Mouse (Mus musculus): ENCODE results near the gene Cenpo. TPM values are rescaled to one million over a fixed set of nuclear protein-coding genes. Genes with fewer than 3 reads are reported as not detected.
"Not testable (repeated sequence)": the region's sequence is repeated elsewhere in the genome, so short reads cannot be mapped to it uniquely, and the experiment has no call there.

The Cenpo gene
- polyA plus RNA-seq (2017; shearing (Covaris generic)) = 10 to 100 TPM; 22.5 to 36.8 TPM

- ATAC-seq = peak; percentile 95
These were observed at the start of gene Cenpo, which contains the start of gene Ptrhd1 for GRCm38 (mm10) chr12:4233572-4234508. Cenpo (minus strand) TSS chr12:4234294. Ptrhd1 (plus strand) TSS chr12:4234027.

DNA sequence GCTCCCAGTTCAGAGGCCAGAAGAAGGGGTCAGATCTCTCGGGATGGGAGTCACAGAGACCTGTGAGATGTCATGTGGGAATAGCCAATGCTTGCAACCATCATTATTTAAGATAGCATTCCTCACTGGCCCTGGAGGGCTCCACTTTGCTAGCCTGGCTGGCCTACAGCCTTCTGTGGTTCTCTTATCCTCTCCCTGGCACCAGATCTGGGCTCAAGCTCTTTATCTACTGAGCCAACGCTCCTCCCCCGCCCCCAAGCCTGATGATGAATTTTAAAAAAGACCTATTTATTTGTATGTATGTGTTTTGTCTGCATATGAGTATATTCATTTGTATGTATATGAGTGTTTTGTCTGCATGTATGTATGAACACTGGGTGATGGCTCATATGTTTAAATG, 45.8 kb upstream of the Cenpo start:
- no peak for ATAC-seq

GRCm38 (mm10) chr12:4278978-4279755, 45.1 kb upstream of the Cenpo start:
- peak; percentile 61 for ATAC-seq

GRCm38 (mm10) chr12:4271078-4271477, 37.0 kb upstream of the Cenpo start:
- ATAC-seq = no peak

GRCm38 (mm10) chr12:4267765-4268164, 33.7 kb upstream of the Cenpo start:
- no peak for ATAC-seq

DNA sequence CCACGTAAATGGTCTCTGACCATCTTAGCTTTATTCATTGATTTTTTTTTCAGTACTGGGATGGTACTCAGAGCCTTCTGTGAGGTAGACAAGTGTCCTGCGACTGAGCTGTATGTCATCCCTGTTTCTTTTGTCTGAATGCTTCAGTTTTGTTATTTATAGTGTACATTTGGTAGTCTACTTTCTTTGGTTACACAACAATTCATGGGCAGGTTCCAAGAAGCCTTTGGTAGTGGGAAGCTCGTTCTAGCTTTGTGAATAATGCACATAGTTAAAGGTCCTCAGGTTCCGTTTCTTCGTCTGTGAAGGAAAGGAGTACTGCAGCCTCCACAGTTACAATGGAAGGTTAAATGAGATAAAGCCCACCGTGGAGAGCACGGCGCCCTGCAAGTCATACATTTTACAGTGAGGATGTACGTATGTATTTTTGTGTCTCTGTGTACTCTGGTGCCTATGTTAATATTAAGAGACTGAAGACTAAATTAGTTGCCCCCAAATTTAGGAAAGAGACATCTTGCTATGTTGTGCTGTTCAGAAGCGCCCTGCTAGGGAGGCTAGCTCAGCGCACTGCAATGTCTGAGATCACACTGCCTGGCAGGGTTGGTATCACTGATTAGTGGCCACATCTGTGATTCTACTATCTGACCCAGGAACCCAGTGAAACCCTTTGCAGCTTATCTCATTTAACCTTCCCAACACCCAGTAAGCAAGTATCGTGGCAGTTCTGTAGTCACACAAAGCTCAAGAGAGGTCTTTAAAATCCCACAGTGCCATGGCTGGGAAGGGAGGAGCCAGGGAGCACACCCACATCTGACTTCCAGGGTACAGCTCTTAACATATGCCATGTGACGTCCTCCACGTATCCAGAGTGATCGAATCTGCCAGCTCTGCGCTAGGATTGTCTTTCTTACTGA, 18.9 kb upstream of the Cenpo start:
- ATAC-seq = no peak

- no peak for ATAC-seq
These were observed 15.7 kb upstream of the Cenpo start for GRCm38 (mm10) chr12:4249786-4250185.

DNA sequence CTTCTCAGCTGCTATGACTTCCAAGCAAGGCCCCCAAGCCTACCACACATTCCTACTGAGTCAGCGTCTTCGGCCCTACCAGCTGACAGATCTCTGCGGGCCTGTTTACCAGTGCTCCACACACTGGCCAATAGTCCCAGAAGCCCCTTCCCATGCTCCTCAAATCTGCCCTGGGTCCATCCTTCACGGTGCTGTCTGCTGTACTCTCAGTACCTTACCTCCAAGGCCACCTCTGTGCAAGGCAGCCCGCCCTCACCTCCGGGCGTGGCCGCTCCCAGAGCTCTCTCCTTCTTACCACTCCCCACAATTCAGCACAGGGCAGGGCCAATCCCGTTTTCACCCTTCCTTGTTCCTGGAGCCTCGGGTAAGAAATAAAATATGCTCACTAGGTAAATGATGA, 11.6 kb upstream of the Cenpo start:
- ATAC-seq = no peak

- ATAC-seq = no peak
These were observed 9.7 kb upstream of the Cenpo start for GRCm38 (mm10) chr12:4243805-4244204.

DNA sequence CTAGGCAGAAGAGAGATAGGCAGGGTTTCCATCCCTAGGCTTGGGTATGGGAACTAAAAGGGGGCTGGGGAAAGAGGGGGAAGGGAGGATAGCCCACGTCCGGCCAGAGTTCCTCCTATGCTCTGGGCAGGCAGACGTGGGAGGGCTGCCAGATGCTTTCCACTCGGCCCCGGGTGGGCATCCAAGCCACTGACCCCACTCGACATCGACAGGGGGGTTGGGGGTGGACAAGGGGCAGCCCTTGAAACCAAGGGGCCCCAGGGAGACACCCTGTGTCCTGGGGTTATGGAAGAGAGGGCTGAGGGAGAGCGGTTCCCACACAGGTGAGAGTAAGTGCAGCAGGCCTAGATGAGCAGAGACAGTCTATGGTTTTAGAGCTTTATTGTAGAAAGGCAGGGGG, 6.2 kb upstream of the Cenpo start:
- ATAC-seq = not testable (repeated sequence)

- no peak for ATAC-seq
These were observed 3.4 kb upstream of the Cenpo start for GRCm38 (mm10) chr12:4237481-4237880.

DNA sequence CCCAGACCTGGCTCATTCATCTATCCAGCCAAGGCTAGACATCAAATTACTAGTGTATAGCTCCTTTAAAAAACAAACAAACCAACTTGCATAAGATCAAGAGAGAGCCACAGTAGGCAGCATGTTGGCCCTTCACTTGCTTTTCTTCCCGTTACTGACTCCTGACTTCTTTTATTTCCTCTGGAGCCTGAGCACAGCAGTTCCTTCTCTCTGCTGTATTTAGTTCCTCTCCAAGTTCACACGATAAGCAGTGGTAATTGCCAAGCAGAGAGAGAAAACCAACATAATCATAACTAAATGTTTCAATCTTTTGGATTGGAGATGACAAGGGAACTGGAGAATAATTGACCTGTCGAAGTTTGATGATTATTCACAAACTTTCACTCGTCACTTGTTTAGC, 1.3 kb downstream of the Cenpo start:
- no peak for ATAC-seq

DNA sequence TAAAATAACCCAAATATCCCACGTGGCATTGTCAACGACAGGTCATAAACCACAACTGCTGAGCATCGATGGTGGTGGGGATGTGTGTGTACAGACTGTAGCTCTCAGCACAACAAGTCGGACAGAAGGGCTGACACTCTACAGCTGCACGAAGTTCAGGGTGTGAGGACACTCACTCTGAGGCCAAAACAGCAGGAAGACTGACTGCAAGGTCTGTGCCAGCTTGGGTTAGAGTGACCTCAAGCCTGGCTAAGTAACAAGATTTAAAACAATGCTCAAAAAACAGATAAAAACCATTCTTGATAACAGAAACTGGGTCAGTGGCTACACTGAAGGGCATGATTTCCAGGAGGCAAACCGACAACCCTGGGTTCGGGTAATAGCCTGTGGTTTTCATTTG, 3.9 kb downstream of the Cenpo start:
- no peak for ATAC-seq

DNA sequence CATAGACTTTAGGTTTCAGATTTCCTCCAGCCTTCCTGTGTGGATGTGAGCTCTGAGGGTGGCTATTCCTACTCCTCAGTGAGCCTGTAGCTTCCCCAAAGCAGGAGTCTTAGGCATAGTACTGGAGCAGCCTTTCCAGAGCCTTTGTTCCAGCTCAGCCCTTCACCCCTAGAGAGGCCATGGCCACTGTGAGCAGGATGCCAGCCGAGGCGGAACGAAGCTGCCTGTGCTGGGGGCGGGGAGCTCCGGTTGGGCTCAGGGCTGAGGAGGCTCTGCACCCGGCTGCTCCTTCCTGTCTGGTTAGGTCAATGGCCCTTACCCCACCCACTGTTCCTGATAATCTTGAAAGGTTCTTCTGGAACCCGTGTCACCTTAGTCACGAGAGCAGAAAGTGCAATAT, 21.2 kb downstream of the Cenpo start:
- no peak for ATAC-seq

- ATAC-seq = no peak
These were observed 22.9 kb downstream of the Cenpo start for GRCm38 (mm10) chr12:4211174-4211573.

DNA sequence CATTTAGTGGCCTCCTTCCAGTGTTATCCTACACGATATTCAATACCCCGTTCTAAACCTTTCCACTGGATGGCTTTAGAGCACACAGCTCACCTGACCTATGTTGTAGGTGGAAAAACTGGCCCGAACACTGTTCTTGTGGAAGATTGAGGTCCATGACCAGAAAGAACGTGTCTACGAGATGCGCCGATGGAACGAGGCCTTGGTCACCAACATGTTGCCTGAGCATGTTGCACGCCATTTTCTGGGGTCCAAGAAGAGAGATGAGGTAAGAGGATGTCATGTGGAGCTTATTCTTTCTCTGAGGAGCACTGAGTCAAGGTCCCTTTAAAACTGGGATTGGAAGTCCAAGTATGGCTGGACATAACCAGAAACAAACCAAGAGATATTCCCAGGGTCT, 24.9 kb downstream of the Cenpo start:
- no peak for ATAC-seq

- peak; percentile 89 for ATAC-seq
These were observed 25.5 kb downstream of the Cenpo start for GRCm38 (mm10) chr12:4208405-4209133.

DNA sequence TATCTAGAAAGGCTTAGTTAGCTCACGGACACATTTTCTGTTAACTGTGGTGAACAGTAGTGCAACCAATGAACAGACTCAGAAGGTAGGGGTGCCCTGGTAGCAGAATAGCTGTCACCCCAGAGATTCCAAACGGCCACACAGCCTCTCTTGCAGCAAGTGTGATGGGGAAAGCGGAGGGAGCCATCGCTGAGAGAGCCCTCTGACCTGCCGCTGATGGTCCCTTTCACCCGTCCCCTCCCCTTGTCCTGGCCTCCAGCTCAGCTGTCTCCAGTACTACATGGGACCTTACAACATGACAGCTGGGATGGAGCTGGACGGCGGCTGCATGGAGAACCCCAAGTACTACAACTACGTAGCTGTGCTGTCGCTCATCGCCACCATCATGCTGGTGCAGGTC, 28.0 kb downstream of the Cenpo start:
- no peak for ATAC-seq

DNA sequence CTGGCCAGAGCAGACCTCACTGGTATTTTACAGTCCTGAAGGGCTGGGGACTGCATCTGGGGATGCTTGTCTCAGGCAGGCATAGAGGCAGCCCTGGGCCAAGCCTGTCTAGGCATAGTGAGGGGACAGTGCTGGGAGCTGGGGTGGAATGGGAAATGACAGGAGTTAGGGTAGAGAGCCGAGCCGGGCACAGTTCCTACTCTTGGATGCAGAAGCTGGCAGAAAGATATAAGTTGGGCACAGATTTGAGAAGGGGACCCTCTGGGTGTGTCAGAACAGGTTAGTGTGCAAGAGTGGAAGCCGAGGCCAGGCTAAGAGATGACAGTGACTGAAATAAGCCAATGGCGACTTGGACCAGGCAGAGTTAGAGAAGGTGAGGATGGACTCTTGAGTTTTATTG, 31.9 kb downstream of the Cenpo start:
- no peak for ATAC-seq

DNA sequence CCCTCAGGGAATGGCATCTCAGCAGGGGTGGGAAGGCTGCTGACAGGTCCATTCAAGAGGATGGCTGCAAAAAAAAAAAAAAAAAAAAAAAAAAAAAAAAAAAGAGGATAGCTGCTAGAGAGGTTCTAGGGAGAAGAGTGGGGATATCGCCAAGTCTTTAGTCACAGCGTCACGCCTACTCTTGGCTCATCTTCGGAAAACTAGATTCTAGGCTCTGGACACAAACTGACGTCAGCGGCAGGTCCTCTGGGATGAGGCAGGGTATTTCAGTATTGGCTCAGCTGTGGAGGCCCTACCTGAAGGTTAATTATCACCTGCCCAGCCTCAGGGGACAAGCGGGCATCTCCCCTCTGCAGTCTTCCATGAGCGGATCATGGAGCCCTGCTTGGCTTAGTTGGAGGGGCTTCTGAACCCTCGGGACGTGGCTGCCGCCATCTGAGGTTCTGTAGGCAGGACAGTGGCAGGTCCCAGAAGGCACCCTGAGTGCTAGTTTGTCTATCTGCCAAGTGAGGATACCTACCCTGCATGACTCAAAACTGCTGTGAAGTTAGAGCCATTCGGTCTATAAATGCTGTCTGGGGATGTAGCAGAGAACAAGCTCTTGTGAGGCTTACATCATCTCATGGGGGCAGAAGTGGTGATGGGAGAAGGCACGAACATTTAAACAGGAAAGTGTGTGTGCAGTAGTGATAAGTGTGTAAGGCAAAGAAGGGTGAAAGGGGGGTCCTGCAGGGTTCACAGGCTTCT, 32.5 kb downstream of the Cenpo start:
- ATAC-seq = no peak

GRCm38 (mm10) chr12:4199271-4199670, 34.8 kb downstream of the Cenpo start:
- no peak for ATAC-seq
